Mouse (Mus musculus): ENCODE measurements around the gene Slc46a1. TPM values are rescaled to one million over a fixed set of nuclear protein-coding genes. Genes with fewer than 3 reads are reported as not detected.

The Slc46a1 gene
- polyA plus RNA-seq, 1 experiment from 2014 or later, result 12.0 TPM

GRCm38 (mm10) chr11:78495904-78496303, 30.4 kb downstream of the Slc46a1 start:
- Histone ChIP-seq H3K27me3 (ENCODE audit: control insufficient read depth, insufficient read depth, low read length) (peaks cover 48% of the 10 kb centered on the region), H3K36me3 (ENCODE audit: control insufficient read depth, insufficient read depth, low read length) (no peaks in the 10 kb centered on the region), H3K4me3 (replicated peaks; ENCODE audit: low read length) (no peak overlapping the region), H3K27ac (ENCODE audit: low read length) (no peak overlapping the region), H3K4me1 (ENCODE audit: control insufficient read depth, insufficient read depth, low read length) (peaks cover 6% of the 10 kb centered on the region), H3K9ac (ENCODE audit: low read length) (no peak overlapping the region), H3K9me3 (replicated peaks; ENCODE audit: control insufficient read depth, low read length) (no peaks in the 10 kb centered on the region), H3K4me2 (ENCODE audit: low read depth, low read length) (no peak overlapping the region)
- no peak for ATAC-seq (ENCODE audit: insufficient read depth, low FRiP score)
- WGBS, result 8% methylated on average over 6 of the region's 6 CpGs

- H3K9ac ChIP-seq (ENCODE audit: low read length), result peak overlapping the region; percentile 60
- H3K27ac ChIP-seq (ENCODE audit: low read length), result no peak overlapping the region
- peaks cover 6% of the 10 kb centered on the region for H3K4me1 ChIP-seq (ENCODE audit: control insufficient read depth, insufficient read depth, low read length)
- peak overlapping the region; percentile 91 for H3K4me2 ChIP-seq (ENCODE audit: low read depth, low read length)
- H3K27me3 ChIP-seq (ENCODE audit: control insufficient read depth, insufficient read depth, low read length), result peaks cover 38% of the 10 kb centered on the region
- ATAC-seq (ENCODE audit: insufficient read depth, low FRiP score), result no peak
- under 1% methylated on average over 44 of the region's 44 CpGs for WGBS
- H3K36me3 ChIP-seq (ENCODE audit: control insufficient read depth, insufficient read depth, low read length), result no peaks in the 10 kb centered on the region
- peak overlapping the region; percentile 54 for H3K4me3 ChIP-seq (replicated peaks; ENCODE audit: low read length)
- H3K9me3 ChIP-seq (replicated peaks; ENCODE audit: control insufficient read depth, low read length), result no peaks in the 10 kb centered on the region
These were observed 31.6 kb downstream of the Slc46a1 start for GRCm38 (mm10) chr11:78497071-78497541.

GRCm38 (mm10) chr11:78497544-78498522, 32.3 kb downstream of the Slc46a1 start, which contains the start of gene Sarm1:
Gene Sarm1, minus strand, starts transcription at chr11:78497754.
- H3K9me3 ChIP-seq (replicated peaks; ENCODE audit: control insufficient read depth, low read length), result no peaks in the 10 kb centered on the region
- peak within 1 kb of the TSS; percentile 54 for H3K4me3 ChIP-seq (replicated peaks; ENCODE audit: low read length)
- H3K27ac ChIP-seq (ENCODE audit: low read length), result 0 out of 2 replicates have a peak within 1 kb of the TSS, but pooled peaks have one; percentile 47
- WGBS, result 2% methylated on average over 36 of the region's 36 CpGs
- H3K4me1 ChIP-seq (ENCODE audit: control insufficient read depth, insufficient read depth, low read length), result peaks cover 6% of the 10 kb centered on the region
- peaks cover 38% of the 10 kb centered on the region for H3K27me3 ChIP-seq (ENCODE audit: control insufficient read depth, insufficient read depth, low read length)
- H3K36me3 ChIP-seq (ENCODE audit: control insufficient read depth, insufficient read depth, low read length), result no peaks in the 10 kb centered on the region
- H3K4me2 ChIP-seq (ENCODE audit: low read depth, low read length), result peak within 1 kb of the TSS; percentile 91
- H3K9ac ChIP-seq (ENCODE audit: low read length), result peak within 1 kb of the TSS; percentile 65
- peak; percentile 98 for ATAC-seq (ENCODE audit: insufficient read depth, low FRiP score)

- WGBS, result 46% methylated on average over 7 of the region's 7 CpGs
- Histone ChIP-seq H3K4me1 (ENCODE audit: control insufficient read depth, insufficient read depth, low read length) (peaks cover 6% of the 10 kb centered on the region), H3K9me3 (replicated peaks; ENCODE audit: control insufficient read depth, low read length) (no peaks in the 10 kb centered on the region), H3K36me3 (ENCODE audit: control insufficient read depth, insufficient read depth, low read length) (no peaks in the 10 kb centered on the region), H3K27ac (ENCODE audit: low read length) (0 out of 2 replicates have a peak within 1 kb of the TSS, but pooled peaks have one; percentile 47), H3K4me2 (ENCODE audit: low read depth, low read length) (peak within 1 kb of the TSS; percentile 91), H3K9ac (ENCODE audit: low read length) (peak within 1 kb of the TSS; percentile 65), H3K4me3 (replicated peaks; ENCODE audit: low read length) (peak within 1 kb of the TSS; percentile 54), H3K27me3 (ENCODE audit: control insufficient read depth, insufficient read depth, low read length) (peaks cover 38% of the 10 kb centered on the region)
- no peak for ATAC-seq (ENCODE audit: insufficient read depth, low FRiP score)
These were observed 33.5 kb downstream of the Slc46a1 start, which contains the start of gene Vtn for GRCm38 (mm10) chr11:78499004-78499403. Gene Vtn, plus strand, starts transcription at chr11:78499091.

GRCm38 (mm10) chr11:78499543-78499942, 34.0 kb downstream of the Slc46a1 start:
- ATAC-seq (ENCODE audit: insufficient read depth, low FRiP score), result no peak
- no peak overlapping the region for H3K4me2 ChIP-seq (ENCODE audit: low read depth, low read length)
- no peak overlapping the region for H3K4me3 ChIP-seq (replicated peaks; ENCODE audit: low read length)
- no peak overlapping the region for H3K9ac ChIP-seq (ENCODE audit: low read length)
- H3K27ac ChIP-seq (ENCODE audit: low read length), result no peak overlapping the region
- H3K4me1 ChIP-seq (ENCODE audit: control insufficient read depth, insufficient read depth, low read length), result peaks cover 6% of the 10 kb centered on the region
- no peaks in the 10 kb centered on the region for H3K36me3 ChIP-seq (ENCODE audit: control insufficient read depth, insufficient read depth, low read length)
- peaks cover 38% of the 10 kb centered on the region for H3K27me3 ChIP-seq (ENCODE audit: control insufficient read depth, insufficient read depth, low read length)
- WGBS, result 42% methylated on average over 16 of the region's 16 CpGs
- H3K9me3 ChIP-seq (replicated peaks; ENCODE audit: control insufficient read depth, low read length), result no peaks in the 10 kb centered on the region

- Histone ChIP-seq H3K4me2 (ENCODE audit: low read depth, low read length) (no peak overlapping the region), H3K27me3 (ENCODE audit: control insufficient read depth, insufficient read depth, low read length) (peaks cover 30% of the 10 kb centered on the region), H3K4me3 (replicated peaks; ENCODE audit: low read length) (no peak overlapping the region), H3K9me3 (replicated peaks; ENCODE audit: control insufficient read depth, low read length) (no peaks in the 10 kb centered on the region), H3K27ac (ENCODE audit: low read length) (no peak overlapping the region), H3K36me3 (ENCODE audit: control insufficient read depth, insufficient read depth, low read length) (no peaks in the 10 kb centered on the region), H3K9ac (ENCODE audit: low read length) (no peak overlapping the region), H3K4me1 (ENCODE audit: control insufficient read depth, insufficient read depth, low read length) (peaks cover 6% of the 10 kb centered on the region)
- 48% methylated on average over 9 of the region's 9 CpGs for WGBS
- ATAC-seq (ENCODE audit: insufficient read depth, low FRiP score), result no peak
These were observed 35.2 kb downstream of the Slc46a1 start for GRCm38 (mm10) chr11:78500623-78501202.

GRCm38 (mm10) chr11:78501529-78501928, 36.0 kb downstream of the Slc46a1 start:
- Histone ChIP-seq H3K4me1 (ENCODE audit: control insufficient read depth, insufficient read depth, low read length) (peaks cover 6% of the 10 kb centered on the region), H3K9ac (ENCODE audit: low read length) (no peak overlapping the region), H3K9me3 (replicated peaks; ENCODE audit: control insufficient read depth, low read length) (no peaks in the 10 kb centered on the region), H3K27ac (ENCODE audit: low read length) (no peak overlapping the region), H3K36me3 (ENCODE audit: control insufficient read depth, insufficient read depth, low read length) (no peaks in the 10 kb centered on the region), H3K4me2 (ENCODE audit: low read depth, low read length) (no peak overlapping the region), H3K4me3 (replicated peaks; ENCODE audit: low read length) (no peak overlapping the region), H3K27me3 (ENCODE audit: control insufficient read depth, insufficient read depth, low read length) (peaks cover 21% of the 10 kb centered on the region)
- WGBS, result 67% methylated on average over 20 of the region's 20 CpGs
- no peak for ATAC-seq (ENCODE audit: insufficient read depth, low FRiP score)

- H3K36me3 ChIP-seq (ENCODE audit: control insufficient read depth, insufficient read depth, low read length), result no peaks in the 10 kb centered on the region
- no peak within 1 kb of the TSS for H3K9ac ChIP-seq (ENCODE audit: low read length)
- H3K4me3 ChIP-seq (replicated peaks; ENCODE audit: low read length), result no peak within 1 kb of the TSS
- no peaks in the 10 kb centered on the region for H3K9me3 ChIP-seq (replicated peaks; ENCODE audit: control insufficient read depth, low read length)
- peaks cover 18% of the 10 kb centered on the region; the same call in 1 of the 2 replicates for H3K27me3 ChIP-seq (ENCODE audit: control insufficient read depth, insufficient read depth, low read length)
- no peak for ATAC-seq (ENCODE audit: insufficient read depth, low FRiP score)
- H3K27ac ChIP-seq (ENCODE audit: low read length), result no peak within 1 kb of the TSS
- H3K4me2 ChIP-seq (ENCODE audit: low read depth, low read length), result no peak within 1 kb of the TSS
- WGBS, result 70% methylated on average over 7 of the region's 7 CpGs
- no peaks in the 10 kb centered on the region for H3K4me1 ChIP-seq (ENCODE audit: control insufficient read depth, insufficient read depth, low read length)
These were observed 37.6 kb downstream of the Slc46a1 start, which contains the start of gene Sebox for GRCm38 (mm10) chr11:78502909-78503650. Gene Sebox, plus strand, starts transcription at chr11:78503447.

Data from stomach, embryonic 16.5 days (tissue).